Mouse (Mus musculus) kidney, adult 2 months (tissue): ENCODE measurements at regions not wholly inside any gene's neighbourhood (a gene's known extent, or its start where the extent isn't known, plus 50 kb on each side); places are given as distances from the start of the nearest gene placed in this dataset.

Experiments used
- CTCF ChIP-seq: fragments of 200-500 bp; conservative IDR thresholded peaks from 2 replicates; pipeline ENCODE4 v1.5.1; 2011; ENCODE audit warnings: low read depth, mild to moderate bottlenecking, control low read depth, low read length, moderate library complexity, mixed read lengths; ENCODE audit not compliant: insufficient read depth, insufficient read length
- POLR2A ChIP-seq: fragments of 200-500 bp; IDR thresholded peaks from one replicate; pipeline ENCODE4 v1.6.1; 2011; ENCODE audit warnings: low read depth, low read length, control low read depth

DNA sequence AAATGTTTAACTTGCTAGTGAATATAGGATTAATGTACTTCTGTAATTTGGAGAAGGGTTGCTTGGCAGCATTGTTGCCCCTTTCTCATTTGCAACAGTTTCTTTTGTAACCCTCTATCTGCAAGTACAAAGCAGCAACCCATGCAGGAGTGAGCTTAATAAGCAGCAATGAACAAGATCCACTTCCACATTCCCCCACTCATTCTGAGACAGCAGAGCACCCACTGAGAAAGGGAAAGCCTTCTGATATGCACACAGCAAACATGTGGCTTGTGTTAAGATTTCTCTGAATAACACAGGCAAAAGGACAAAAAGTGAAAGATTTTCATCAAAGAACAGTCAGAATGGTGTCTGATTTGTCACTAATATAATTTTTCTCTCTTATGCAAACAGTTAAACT is 393.3 kb upstream of the 1700008P02Rik start:
- TF ChIP-seq POLR2A (no peak), CTCF (no peak)
